Mouse (Mus musculus): Measurements from ENCODE around the gene Iqsec3.

DNA sequence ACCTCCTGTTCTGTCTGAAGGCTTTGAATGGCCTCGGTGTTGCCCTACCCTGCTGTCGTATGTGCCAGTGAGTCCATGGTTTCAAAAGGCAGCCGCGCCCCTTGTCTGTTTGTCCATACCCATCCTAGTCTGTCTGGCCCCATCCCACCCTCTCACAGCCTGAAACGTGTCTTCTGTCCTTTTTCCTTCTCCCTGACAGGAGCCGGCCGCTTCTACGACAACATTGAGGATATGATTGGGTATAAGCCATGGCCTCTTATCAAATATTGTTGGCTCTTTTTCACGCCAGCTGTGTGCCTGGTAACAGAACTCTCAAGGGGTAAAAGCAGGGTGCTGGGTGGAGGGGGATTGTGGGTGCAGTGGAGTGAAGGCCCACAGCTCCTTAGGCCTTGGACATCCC lies 137.6 kb downstream of the Iqsec3 start:
- TF ChIP-seq CTCF (IDR thresholded peaks at IDR 0.05; ENCODE audit: low read depth) (no peak), EP300 (optimal IDR thresholded peaks at IDR 0.05) (no peak)

Measured in stomach, postnatal 0 days (tissue).